Mouse (Mus musculus) lung, postnatal 0 days (tissue): ENCODE measurements at regions not wholly inside any gene's neighbourhood (a gene's known extent, or its start where the extent isn't known, plus 50 kb on each side); places are given as distances from the start of the nearest gene placed in this dataset.

ENCODE experiments used
- CTCF ChIP-seq: IDR thresholded peaks from 2 replicates; pipeline ENCODE4 v1.5.1; 2016; ENCODE audit warnings: antibody characterized with exemption, mild to moderate bottlenecking
- EP300 ChIP-seq: IDR thresholded peaks from 2 replicates; pipeline ENCODE4 v1.6.1; 2016; ENCODE audit warnings: antibody characterized with exemption, mild to moderate bottlenecking, control low read depth

DNA sequence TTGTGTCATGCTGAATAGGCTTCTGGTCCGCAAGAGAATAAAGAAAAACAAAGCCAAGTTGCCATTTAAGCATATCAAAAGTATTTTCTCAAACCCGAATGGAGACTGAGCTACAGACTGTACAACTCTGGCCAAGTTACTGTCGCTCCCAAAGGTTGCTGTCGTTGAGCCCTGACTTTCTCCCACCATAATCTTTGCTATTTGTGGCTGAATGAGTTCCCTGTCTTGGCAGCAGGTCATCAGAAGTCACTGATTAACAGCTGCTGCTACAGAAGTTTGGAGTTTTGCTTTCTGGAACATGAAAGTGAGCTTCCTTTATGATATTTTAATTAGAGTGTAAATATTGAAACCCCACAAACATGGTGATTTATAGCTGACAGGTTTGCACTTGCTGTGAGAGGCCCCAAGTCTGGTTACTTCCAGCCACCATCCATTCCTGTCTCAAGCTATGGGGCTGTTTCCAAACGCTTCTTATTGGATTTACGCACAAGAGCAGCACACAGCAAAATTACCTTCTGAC lies 419.2 kb upstream of the Etaa1 start:
- TF ChIP-seq CTCF (no peak), EP300 (no peak)
